Mouse (Mus musculus) right cerebral cortex, postnatal 25 days (tissue): ENCODE data around the gene Nlrp2.

Experiments used
- DNase-seq: peaks from one replicate; pipeline ENCODE4 v3.0.0; 2022

Nlrp2 gene

DNA sequence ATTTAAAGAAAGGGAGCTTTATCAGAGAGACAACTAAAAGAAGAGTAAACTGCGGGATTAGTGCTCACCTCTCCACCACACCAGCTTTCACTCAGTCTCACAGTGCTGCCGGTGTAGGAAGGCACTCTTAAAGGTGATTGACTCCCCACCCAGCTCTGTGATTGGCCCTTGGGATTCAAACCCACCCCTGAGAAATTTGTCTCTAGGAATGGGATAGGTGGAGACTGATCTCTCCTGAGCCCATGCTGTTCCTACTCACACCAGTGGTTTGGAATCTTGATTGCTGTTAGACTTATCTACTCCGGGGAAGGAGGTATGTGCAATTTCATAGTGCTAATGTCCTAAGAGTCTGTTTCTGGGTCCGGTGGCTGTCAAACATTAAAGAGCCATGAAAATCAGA lies at the start of gene Nlrp2:
Gene Nlrp2 (minus strand): TSS at position 101 of the 400 bp plus-strand sequence.
- no peak for DNase-seq

DNA sequence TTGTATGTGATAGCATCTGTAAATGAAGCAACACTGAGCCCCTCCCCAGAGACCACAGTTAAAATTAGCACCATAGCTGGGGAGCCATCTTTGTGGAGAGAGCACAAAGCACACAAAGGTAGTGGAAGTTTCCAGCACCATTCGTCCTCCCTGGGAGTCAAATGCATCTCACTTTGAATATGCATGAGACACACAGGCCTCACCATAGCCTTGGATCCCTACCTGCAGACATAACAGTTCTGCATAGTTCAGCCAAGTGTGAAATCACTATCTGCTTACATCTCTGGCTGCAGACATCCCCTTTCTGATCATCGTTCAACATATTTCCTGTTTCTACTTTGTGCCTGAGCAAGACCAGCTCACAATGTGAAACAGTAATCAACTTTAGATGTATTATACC lies 15.9 kb upstream of the Nlrp2 start:
- DNase-seq, result no peak

DNA sequence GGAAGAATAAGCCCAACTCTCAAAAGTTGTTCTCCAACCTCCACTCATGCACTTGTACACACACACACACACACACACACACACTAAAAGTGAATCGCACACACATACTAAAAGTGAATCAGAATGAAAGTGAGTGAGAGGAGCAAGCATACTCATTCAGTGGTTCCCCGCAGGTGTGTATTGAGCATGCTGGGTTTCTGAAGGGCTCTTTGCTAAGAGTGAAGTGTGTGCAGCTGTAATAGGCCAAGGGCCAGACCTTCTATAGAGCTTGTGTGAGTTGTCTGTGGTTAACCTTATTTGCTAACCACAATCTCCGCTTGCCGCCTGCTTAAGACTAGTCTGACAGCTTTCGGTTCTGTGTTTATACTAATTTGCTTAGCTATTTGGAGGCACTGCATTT lies 12.8 kb upstream of the Nlrp2 start:
- DNase-seq, result no peak

GRCm38 (mm10) chr7:5350237-5350636 lies 598 bp downstream of the Nlrp2 start, which contains the start of gene Gm5065:
Gene Gm5065 (plus strand): TSS chr7:5350537.
- no peak for DNase-seq

DNA sequence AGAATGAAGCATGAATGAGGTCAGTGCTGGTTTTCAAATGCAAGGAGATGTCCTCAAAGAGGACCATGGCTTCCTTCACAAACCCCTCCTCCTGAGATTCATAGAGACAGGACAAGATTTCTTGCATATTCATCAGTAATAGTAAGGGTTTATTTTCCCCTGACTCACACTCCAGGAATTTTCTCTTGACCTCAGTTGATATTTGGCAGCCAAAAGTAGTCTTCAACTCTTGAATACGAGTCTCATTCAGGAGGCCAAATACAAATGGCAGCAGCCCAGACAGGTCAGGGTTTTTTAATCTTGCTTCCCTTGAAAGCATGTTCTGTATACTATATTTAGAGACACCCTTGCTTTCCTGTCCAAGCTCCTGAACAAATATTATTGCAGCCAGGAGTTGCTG lies 23.3 kb downstream of the Nlrp2 start:
- no peak for DNase-seq

GRCm38 (mm10) chr7:5288281-5288680 lies 62.6 kb downstream of the Nlrp2 start:
- DNase-seq, result no peak

- no peak for DNase-seq
Measured at GRCm38 (mm10) chr7:5263051-5263450, 87.8 kb downstream of the Nlrp2 start.
